Mouse (Mus musculus): ENCODE measurements around the gene Slc22a3. TPM values are rescaled to one million over a fixed set of nuclear protein-coding genes. Genes with fewer than 3 reads are reported as not detected.

The Slc22a3 gene
- polyA plus RNA-seq, 1 experiment from 2014 or later: 0.65 TPM

DNA sequence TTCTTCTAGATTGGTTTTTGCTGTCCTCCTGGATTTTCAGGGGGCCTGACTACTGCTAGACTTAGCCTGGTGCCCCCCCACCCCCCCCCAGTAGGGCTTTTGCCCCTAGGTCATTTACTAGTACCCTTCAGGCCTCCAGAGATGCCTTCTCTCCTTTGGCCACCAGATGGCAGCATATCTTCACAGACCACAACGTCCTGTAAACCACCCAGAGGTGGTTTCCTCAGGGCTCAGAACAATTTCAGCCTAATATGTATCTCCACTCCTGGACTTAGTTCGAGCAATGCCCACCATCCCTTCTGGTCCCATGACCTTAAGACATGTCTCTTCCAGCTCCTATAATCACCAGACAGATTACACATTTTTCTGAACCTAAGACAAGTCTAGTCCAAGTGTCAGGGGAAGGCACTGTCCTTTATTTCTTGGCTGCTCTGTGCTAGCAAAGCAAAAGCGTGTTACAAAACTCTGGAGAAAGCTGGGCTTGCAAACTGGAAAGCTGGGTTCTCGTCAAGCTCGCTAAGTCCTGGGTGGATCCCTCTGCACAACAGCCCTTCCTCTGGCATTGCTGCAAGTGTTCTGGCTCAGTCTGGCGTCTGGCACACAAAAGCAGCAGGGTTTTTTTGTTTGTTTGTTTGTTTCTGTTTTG, 91.1 kb downstream of the Slc22a3 start:
- H3K27me3 ChIP-seq (ENCODE audit: insufficient read depth, low read length): no peaks in the 10 kb centered on the region
- no peak overlapping the region for H3K27ac ChIP-seq (ENCODE audit: low read depth)
- ATAC-seq (peak; percentile 47), DNase-seq (peak; percentile 80)
- WGBS (ENCODE audit: insufficient replicate concordance): 36% methylated on average over 6 of the region's 6 CpGs
- H3K4me1 ChIP-seq (ENCODE audit: insufficient read depth): no peaks in the 10 kb centered on the region
- no peak overlapping the region for H3K4me2 ChIP-seq (ENCODE audit: low read depth, low read length)
- TF ChIP-seq CTCF (IDR thresholded peaks at IDR 0.05; ENCODE audit: low read depth): peak; percentile 85
- no peak for TF ChIP-seq EP300 (IDR thresholded peaks at IDR 0.05; ENCODE audit: low read depth)
- no peak overlapping the region for H3K4me3 ChIP-seq (ENCODE audit: low read depth, low read length)
- no peaks in the 10 kb centered on the region for H3K9me3 ChIP-seq (ENCODE audit: low read length)
- H3K9ac ChIP-seq (replicated peaks): no peak overlapping the region
- peaks cover 10% of the 10 kb centered on the region for H3K36me3 ChIP-seq (replicated peaks; ENCODE audit: insufficient read depth, low read length)

DNA sequence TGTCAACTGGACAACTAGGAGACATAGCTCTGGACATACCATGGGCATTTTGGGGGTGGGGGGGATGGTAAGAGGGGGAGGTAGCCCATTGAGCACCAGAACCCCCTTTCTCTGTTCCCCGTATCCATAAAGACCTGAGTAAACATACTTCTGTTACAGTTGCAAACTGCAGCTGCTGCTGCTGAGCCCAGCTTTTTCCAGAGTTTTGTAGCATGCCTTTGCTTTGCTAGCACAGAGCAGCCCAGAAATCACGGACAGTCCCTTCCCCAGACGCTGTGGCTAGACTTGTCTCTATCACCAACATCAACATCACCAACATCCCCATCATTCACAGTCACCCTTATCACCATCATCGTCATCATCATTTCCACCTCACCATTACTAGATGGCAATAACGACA, 91.8 kb downstream of the Slc22a3 start:
- no peak for DNase-seq
- WGBS (ENCODE audit: insufficient replicate concordance): 58% methylated on average over 5 of the region's 5 CpGs
- H3K9me3 ChIP-seq (ENCODE audit: low read length): no peaks in the 10 kb centered on the region

DNA sequence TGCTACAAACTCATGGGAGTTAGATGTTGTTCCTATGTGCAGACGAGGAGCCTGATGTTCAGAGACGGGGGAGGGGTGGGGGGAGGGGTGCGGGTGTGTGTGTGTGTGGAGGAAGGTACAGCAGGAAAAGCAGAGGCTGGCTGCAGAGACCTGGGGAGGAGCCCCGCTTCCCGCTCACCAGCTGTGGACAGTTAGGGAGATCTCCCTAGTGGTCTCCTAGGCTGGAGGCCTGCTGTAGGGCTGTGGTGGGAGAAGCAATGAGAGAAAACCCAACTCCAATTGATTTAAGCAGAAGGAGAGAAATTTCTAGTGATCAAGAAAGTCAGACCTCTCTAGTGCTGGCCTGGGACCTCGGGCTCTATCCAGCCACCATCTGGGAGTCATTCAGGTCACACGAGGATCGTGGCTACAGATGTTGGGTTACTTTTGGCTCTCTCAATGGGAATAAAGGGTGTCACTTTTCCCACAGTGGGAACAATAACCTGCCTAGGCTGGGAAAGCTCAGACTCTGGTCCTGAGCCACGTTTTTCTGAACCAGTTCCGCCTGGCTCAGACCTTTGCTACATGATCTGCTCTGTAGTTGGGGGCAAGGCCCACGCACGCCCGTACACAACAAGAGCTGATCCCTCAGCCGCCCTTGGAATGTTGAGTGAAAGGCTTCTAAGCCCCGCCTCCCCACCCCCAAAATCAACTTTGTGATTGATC, 92.3 kb downstream of the Slc22a3 start:
- TF ChIP-seq CTCF (IDR thresholded peaks at IDR 0.05; ENCODE audit: low read depth): no peak
- Histone ChIP-seq H3K9me3 (ENCODE audit: low read length) (no peaks in the 10 kb centered on the region), H3K36me3 (replicated peaks; ENCODE audit: insufficient read depth, low read length) (peaks cover 11% of the 10 kb centered on the region), H3K27ac (ENCODE audit: low read depth) (peak overlapping the region; percentile 29; the same call in 1 of the 2 replicates), H3K4me2 (ENCODE audit: low read depth, low read length) (no peak overlapping the region), H3K9ac (replicated peaks) (no peak overlapping the region), H3K27me3 (ENCODE audit: insufficient read depth, low read length) (no peaks in the 10 kb centered on the region), H3K4me3 (ENCODE audit: low read depth, low read length) (no peak overlapping the region), H3K4me1 (ENCODE audit: insufficient read depth) (no peaks in the 10 kb centered on the region)
- ATAC-seq (peak; percentile 63), DNase-seq (peak; percentile 52)
- 44% methylated on average over 15 of the region's 15 CpGs for WGBS (ENCODE audit: insufficient replicate concordance)

More for the DNA sequence above, 91.8 kb downstream of the Slc22a3 start:
- no peaks in the 10 kb centered on the region for H3K27me3 ChIP-seq (ENCODE audit: insufficient read depth, low read length)
- H3K4me3 ChIP-seq (ENCODE audit: low read depth, low read length): no peak overlapping the region
- no peak overlapping the region for H3K27ac ChIP-seq (ENCODE audit: low read depth)
- TF ChIP-seq EP300 (IDR thresholded peaks at IDR 0.05; ENCODE audit: low read depth): no peak
- no peak for TF ChIP-seq CTCF (IDR thresholded peaks at IDR 0.05; ENCODE audit: low read depth)
- no peak for ATAC-seq
- peaks cover 10% of the 10 kb centered on the region for H3K36me3 ChIP-seq (replicated peaks; ENCODE audit: insufficient read depth, low read length)
- H3K4me1 ChIP-seq (ENCODE audit: insufficient read depth): no peaks in the 10 kb centered on the region
- no peak overlapping the region for H3K4me2 ChIP-seq (ENCODE audit: low read depth, low read length)
- no peak overlapping the region for H3K9ac ChIP-seq (replicated peaks)

DNA sequence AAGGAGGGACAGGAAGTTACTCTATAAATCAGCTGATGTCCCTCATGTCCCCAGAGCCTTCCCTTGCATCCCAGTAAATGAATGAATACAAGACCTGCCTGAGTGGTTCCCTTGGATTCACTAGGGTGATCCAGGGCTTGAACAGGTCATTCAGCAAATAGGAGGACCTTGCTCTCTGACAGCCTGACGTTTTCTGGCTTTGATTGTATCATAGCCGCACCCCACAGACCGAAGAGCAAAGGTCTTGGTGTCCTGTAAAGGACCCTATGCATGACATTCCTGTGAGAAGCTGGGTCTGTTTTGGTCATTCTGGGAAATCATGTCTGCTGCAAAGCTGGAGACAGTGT, 94.6 kb downstream of the Slc22a3 start:
- DNase-seq: no peak
- H3K9me3 ChIP-seq (ENCODE audit: low read length): no peaks in the 10 kb centered on the region
- WGBS (ENCODE audit: insufficient replicate concordance): 65% methylated on average over 3 of the region's 3 CpGs
- H3K27me3 ChIP-seq (ENCODE audit: insufficient read depth, low read length): no peaks in the 10 kb centered on the region
- H3K4me3 ChIP-seq (ENCODE audit: low read depth, low read length): no peak overlapping the region
- H3K4me2 ChIP-seq (ENCODE audit: low read depth, low read length): no peak overlapping the region
- H3K36me3 ChIP-seq (replicated peaks; ENCODE audit: insufficient read depth, low read length): 0 out of 2 replicates have a peak, but pooled peaks cover 11% of the 10 kb centered on the region
- no peak overlapping the region; the same call in 1 of the 2 replicates for H3K27ac ChIP-seq (ENCODE audit: low read depth)
- H3K9ac ChIP-seq (replicated peaks): no peak overlapping the region
- peak; percentile 48 for ATAC-seq
- H3K4me1 ChIP-seq (ENCODE audit: insufficient read depth): no peaks in the 10 kb centered on the region
- no peak for TF ChIP-seq CTCF (IDR thresholded peaks at IDR 0.05; ENCODE audit: low read depth)
- no peak for TF ChIP-seq EP300 (IDR thresholded peaks at IDR 0.05; ENCODE audit: low read depth)

DNA sequence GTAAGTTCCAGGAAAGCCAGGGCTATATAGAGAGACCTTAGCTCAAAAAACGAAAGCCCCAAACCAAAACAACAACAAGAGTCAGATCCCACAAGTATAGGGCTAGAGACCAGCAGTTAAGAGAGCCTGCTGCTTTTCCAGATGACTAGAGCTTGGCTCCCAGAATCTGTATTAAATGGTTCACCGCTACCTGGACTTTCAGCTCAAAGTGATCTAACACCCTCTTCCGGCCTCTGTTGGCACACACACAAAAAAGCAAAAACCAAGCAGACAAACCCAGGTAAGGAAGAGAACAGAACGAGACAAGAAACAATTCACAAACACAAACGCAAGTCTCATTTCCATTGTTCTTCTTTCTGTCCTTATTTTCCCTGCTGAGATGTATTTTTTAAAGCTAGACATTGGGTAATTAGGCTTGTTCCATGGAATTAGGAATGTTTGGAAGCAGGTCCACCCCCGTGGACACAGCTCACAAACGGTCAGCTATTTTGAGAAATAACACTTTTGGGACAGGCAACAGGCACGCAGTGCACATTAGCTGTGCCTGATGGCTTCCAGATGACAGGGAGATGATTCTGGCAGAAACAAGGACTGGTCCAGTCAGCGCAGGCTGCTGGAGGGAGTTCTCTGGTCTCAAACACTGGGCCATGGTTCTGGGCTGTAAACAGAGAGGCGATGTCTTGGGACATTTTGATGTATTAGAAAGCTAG, 95.2 kb downstream of the Slc22a3 start:
- Histone ChIP-seq H3K4me3 (ENCODE audit: low read depth, low read length) (no peak overlapping the region), H3K4me1 (ENCODE audit: insufficient read depth) (no peaks in the 10 kb centered on the region), H3K27ac (ENCODE audit: low read depth) (no peak overlapping the region), H3K36me3 (replicated peaks; ENCODE audit: insufficient read depth, low read length) (0 out of 2 replicates have a peak, but pooled peaks cover 12% of the 10 kb centered on the region), H3K9ac (replicated peaks) (no peak overlapping the region), H3K9me3 (ENCODE audit: low read length) (no peaks in the 10 kb centered on the region), H3K27me3 (ENCODE audit: insufficient read depth, low read length) (no peaks in the 10 kb centered on the region), H3K4me2 (ENCODE audit: low read depth, low read length) (no peak overlapping the region)
- no peak for TF ChIP-seq EP300 (IDR thresholded peaks at IDR 0.05; ENCODE audit: low read depth)
- TF ChIP-seq CTCF (IDR thresholded peaks at IDR 0.05; ENCODE audit: low read depth): no peak
- DNase-seq: no peak
- 65% methylated on average over 10 of the region's 10 CpGs for WGBS (ENCODE audit: insufficient replicate concordance)
- no peak for ATAC-seq

DNA sequence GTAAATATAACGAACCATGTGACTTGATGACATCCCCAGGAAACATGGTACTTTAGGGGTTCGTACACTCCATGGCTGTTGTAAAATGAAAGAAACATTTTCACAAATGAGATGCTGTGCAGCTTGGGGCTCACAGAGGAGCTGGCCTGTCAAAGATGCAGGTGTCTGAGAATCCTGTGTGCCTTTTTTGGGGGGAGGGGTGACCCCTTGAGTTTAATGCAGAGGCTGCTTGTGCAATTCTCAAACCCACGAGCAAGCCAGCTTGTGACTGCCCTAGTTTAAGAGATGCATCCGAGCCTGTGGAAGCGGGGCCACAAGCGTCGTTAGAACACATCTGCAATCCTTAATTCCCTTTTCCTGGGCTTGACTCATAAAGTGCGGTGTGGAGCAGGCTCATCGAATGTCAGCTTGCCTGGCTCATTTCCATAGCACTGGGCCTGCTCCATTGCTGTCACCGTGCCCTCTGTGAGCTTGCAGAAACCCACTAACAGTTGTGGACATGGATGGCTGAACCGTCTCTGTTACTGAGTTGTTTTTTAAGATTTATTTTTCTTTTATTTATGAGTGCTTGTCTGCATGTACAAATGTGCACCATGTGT, 98.1 kb downstream of the Slc22a3 start:
- WGBS (ENCODE audit: insufficient replicate concordance): 71% methylated on average over 11 of the region's 11 CpGs
- Histone ChIP-seq H3K4me3 (ENCODE audit: low read depth, low read length) (no peak overlapping the region), H3K36me3 (replicated peaks; ENCODE audit: insufficient read depth, low read length) (peaks cover 25% of the 10 kb centered on the region), H3K4me2 (ENCODE audit: low read depth, low read length) (no peak overlapping the region), H3K9ac (replicated peaks) (no peak overlapping the region), H3K27ac (ENCODE audit: low read depth) (no peak overlapping the region), H3K27me3 (ENCODE audit: insufficient read depth, low read length) (no peaks in the 10 kb centered on the region), H3K4me1 (ENCODE audit: insufficient read depth) (no peaks in the 10 kb centered on the region), H3K9me3 (ENCODE audit: low read length) (no peaks in the 10 kb centered on the region)
- no peak for DNase-seq
- ATAC-seq: no peak
- no peak for TF ChIP-seq EP300 (IDR thresholded peaks at IDR 0.05; ENCODE audit: low read depth)
- TF ChIP-seq CTCF (IDR thresholded peaks at IDR 0.05; ENCODE audit: low read depth): no peak
